Mouse (Mus musculus) right cerebral cortex, adult 2 months (tissue): ENCODE measurements around the gene Cd3d.
A peak's percentile ranks its signal among the peaks of the same experiment; 100 is the strongest.
"Not testable (repeated sequence)": the region's sequence is repeated elsewhere in the genome, so short reads cannot be mapped to it uniquely, and the experiment has no call there.

ENCODE experiments used
- DNase-seq, 2 experiments: peaks; one replicate each; pipeline ENCODE4 v3.0.0; 2021 to 2022; ENCODE audit warnings: low spot score in 2 of 2

The Cd3d gene

DNA sequence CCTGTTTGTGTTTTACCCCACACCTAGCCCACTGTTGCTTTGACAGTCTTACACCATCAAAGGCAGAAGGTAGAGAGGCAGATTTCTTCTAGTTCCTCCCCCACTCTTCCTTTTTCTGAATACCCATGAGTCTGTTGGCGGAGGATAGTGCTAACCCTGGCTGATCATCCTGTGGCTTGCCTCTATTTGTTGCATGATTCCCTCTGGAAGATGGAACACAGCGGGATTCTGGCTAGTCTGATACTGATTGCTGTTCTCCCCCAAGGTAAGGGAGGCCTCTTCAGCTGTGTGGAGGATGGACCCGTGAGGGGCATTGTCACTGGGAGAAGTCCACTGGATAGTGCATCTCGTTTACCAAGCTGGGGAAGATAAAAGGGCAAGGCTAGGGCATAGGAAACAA is at the start of gene Cd3d:
Gene Cd3d (plus strand): TSS at position 111 of the 400 bp plus-strand sequence.
- no peak for DNase-seq

DNA sequence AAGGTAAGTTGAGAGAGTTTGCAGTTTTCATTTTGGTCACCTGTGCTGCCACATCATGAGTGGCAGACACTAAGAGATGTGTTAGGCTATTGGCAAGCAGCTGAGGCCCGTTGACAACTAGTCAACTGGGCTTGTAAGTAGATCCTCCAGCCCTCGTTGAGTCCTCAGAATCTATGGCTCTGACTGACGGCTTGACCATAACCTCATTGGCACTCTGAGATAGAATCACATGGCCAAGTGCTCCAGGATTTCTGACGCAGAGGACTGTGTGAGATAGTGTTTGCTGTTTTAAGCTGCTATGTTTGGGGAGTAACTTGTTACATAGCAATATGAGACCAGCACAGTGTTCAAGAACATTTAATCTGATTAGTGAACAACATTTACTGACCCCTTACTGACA is 39.8 kb upstream of the Cd3d start:
- DNase-seq: no peak

DNA sequence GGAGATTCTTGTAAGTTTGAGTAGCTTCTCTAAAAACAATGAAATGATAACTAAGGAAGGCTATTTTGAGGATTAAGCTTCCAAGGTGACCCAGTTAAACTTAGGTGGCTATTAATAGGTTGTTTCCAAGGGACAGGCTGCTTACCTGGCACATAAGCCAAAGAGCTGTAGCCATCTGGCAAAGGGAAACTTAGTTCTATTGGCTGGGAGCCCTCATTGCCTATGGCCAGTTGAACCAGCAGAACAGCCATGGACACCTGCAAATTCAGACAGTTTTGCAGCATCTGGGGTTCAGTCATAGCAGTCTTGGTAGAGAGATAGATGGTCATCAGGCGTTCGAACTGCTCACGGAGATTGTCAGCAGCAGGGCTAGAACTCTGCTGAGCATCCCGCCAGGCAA is 39.2 kb upstream of the Cd3d start:
- DNase-seq: no peak

DNA sequence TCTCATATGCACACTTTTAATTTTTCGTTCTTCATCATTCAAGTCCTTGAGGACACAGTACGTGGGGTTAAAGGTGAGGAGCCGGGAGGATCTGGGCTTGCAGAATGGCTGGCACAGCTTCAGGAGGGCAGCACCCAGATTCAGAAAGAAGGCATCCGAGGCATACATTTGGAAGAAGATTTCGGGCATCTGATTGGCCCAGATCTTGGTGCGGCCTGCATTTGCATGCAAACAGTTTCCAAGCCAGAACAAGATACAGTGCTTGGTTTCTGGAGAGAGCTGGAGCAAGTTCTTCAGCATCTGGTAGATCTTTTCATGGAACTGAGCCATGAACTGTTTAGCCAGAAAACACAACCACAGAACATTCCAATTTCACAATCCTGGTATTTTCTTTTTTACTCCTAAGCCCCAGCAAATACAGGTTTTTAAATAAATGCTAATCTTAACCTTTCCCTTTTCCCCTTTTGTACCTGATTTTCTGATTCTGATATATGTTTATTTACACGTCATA is 35.3 kb upstream of the Cd3d start:
- DNase-seq: no peak

DNA sequence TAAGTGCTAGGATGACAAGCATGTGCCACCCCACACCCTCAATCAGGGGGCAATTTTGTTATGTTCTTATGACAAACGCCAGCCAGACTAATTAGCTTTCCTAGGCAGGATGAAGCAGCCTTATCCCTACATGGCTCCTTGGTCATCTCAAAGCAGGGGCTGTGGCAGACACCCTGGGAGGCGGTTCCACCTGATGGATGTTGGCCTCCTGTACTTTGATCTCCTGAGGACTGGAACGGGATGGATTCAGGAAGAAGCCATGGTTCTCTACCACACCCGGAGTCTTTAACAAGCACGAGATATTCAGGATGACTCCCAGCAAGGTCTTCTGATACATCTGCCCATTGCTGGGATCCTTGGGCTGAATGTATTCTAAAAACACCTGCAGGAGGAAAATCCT is 33.8 kb upstream of the Cd3d start:
- no peak for DNase-seq

DNA sequence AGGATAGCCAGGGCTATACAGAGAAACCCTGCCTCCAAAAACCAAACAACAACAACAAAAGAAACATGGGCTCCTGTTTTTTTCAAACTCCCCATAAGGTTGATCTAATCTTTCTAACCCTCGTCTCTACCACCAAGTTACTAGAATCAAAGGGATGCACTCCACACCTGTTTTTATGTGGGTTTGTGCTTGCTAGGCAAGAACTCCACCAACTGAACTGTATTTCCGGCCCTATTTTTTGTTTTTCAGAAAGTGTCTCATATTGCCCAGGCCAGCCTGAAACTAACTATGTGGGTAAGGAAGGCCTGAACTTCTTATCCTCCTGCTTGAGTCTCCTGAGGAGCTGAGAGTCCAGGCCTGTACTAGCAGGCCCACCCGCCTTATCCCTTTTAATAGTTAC is 27.2 kb upstream of the Cd3d start:
- no peak for DNase-seq

DNA sequence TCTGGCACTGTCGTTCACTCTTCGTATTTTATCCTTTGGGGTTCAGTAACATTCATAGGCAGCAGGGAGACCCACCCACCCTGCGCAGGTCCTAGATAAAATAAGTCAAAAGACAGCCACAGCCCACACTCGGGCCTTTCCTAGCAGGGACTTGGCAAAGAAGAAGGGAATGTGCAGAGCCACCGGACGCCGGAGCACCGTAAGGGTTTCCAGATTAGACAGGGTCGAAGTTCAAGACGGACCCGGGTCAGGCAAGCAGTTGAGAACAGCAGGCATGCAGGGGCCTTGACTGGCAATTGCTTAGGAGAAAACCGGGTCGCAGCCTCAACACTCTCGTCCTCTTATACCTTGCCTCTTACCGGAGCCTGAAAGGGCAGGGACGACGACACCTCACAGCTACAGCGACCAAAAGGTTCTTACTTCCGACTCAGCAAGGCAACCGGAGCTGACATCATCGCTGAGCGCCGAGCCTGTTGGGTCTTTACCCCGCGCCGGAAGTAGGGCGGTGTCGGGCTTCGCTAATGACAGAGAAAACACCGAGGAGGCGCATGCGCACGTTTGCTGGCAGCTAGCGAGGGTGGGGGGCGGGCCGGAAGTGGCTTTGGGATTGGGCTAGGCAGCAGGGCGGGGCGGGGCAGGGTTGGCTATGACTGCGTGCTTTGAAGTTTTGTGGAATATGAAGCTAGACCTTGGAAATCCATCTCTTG is 16.3 kb upstream of the Cd3d start, which contains the start of gene Ube4a:
Gene Ube4a (minus strand): TSS at position 475 of the 707 bp plus-strand sequence.
- peak; percentile 100 for DNase-seq

DNA sequence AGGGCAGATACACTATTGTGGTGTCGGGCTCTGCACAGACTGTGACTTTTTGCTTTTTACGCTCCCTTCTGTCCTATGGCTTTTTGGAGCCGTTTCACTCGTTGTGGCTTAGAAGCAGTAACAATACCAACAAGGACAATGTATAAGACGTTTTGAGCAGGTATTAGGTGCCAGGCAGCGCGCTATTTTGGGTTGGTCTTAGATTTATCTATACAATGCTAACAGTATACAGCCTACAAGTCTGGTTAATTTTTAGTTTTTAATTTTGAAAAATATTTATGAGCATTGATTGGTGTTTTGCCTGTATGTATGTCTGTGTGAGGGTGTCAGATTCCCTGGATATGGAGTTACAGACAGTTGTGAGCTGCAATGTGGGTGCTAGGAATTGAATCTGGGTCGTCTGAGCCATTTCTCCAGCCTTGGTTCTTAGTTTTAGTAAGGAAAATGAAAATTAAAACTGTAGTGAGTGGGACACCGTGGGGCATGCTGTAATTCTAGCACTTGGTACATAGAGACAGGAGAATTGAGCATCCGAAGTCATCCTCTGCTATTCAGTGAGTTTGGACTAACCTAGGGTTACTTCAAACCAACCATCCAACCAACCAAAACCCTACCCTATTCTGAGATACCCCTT is 15.6 kb upstream of the Cd3d start:
- no peak for DNase-seq

DNA sequence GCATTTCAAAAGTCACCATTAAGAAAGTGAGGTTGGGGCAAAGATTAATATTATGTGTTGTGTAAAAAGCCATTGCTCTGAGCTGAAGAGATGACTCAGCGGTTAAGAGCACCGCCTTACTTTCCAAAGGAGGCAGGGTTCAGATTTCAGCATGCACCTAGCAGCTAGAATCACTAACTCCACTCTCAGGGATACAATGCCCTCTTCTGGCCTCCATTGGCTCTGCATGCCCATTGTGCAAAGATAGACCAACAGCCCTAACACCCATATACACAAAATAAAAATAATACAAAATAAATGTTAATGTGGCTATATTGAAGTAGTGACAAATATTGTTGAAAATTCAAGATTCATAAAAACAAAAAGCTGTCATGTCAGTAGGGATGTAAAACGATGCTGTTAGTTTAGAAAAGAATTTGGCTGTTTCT is 14.8 kb upstream of the Cd3d start:
- peak; percentile 61 to 65 for DNase-seq

DNA sequence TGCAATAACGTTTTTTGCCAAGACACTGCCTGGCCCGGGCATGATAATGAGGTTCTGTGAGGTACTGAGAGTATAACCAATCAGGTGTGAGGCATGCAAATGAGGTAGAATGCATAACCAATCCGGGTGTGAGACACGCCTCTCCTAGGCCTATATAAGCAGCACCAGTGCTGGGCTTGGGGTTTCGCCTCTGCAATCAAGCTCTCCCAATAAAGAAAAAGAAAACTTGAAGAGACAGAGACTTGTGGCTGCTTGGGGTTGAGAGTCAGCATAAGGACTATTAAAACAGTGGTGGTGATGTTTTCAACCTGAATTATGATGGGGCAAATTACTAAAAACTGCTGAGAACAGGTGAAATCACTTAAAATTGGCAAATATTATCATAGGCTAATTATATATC is 13.8 kb upstream of the Cd3d start:
- DNase-seq: not testable (repeated sequence)

DNA sequence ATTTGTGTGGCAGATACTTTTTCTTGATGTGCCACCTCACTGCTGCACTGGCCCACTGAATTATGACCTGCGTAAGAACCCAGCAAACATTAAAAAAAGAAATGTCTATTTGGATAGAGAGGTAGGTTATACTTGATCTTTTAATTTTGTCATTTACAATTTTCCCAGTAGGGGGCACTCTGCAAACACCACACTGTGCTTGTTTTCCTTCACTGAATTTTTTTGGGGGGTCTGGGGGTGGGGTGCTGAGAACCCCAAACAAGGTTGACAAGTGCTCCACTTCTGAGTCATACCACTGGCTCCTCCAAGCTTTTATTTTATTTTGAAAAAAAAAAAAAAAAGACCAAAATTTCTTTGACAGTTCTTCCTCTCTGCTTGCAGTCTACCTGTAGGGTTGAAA is 12.1 kb upstream of the Cd3d start:
- DNase-seq: no peak

DNA sequence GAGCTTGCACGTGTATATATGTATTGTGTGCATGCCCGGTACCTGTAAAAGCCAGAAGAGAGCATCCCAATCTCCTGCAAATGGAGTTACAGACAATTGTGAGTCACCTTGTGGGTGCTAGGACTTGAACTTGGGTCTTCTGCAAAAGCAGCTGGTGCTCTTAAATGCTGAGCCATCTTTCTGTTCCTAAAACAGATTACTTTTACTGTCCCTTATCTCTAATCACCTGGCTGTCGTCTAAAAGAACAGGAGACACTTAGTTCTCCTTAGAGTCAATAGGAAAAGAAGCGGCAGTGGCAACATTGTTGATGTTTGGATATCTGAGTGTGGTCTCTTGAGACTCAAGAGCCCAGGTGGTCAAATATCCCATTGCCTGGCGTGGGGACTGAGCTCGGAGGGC is 3.8 kb upstream of the Cd3d start:
- DNase-seq: no peak

DNA sequence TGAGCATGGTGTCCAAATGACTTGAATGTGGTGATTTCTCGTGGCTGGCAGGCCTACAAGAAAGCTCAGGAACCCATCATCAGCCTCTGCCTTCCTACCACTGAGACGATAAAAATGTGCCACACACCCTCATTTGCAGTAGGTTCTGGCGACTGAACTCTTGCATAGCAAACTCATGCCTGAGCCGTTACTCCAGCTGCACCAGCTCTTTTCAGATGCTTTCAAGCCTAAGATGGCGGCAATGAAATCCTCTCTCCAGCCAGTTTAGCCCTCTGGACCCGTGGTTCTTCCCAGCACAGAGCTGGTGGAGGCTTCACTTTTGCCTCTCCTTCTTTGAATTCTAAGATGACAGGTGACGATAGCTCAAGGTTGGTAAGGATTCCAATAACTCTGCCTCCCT is 1.8 kb upstream of the Cd3d start:
- DNase-seq: no peak

DNA sequence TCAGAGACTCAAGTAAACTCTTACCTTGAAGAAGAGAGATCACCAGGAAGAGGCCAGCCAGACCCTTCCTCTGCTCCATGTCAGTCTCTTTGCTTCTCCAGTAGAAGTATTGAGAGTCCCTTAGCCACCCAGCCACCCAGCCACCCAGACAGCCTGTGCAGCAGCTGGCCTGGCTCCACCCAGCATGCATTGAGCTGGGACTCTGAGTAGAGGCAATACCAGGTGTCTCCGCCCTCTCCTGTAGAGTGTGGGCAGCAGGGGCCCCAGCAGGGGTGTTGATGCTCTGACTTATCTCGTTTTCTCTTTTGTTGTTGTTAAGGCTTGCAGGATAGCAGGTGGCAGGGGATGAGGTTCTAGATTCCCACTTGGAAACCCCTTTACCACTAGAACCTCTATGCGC is 1.3 kb upstream of the Cd3d start, which contains the start of gene Cd3g:
Gene Cd3g (minus strand): TSS at position 190 of the 400 bp plus-strand sequence.
- DNase-seq: no peak

DNA sequence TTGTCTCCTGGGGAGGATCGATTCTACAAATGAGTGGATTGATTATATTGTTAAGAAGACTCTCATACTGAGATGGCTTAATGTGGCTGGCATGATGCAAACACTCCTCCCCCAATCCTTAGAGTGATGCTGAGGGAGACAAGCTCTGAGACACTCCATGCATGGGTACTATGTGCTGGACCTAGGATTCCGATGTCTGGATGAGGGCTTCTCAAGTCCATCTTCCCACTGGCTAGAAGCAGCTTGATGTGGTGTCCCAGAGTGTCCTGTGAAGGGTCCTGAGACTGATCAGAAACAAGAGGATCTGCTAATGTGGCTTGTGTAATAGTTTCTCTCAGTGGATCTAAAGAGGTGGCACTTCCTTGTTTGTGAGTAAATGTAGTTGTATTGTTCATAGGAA is 482 bp upstream of the Cd3d start:
- DNase-seq: no peak

DNA sequence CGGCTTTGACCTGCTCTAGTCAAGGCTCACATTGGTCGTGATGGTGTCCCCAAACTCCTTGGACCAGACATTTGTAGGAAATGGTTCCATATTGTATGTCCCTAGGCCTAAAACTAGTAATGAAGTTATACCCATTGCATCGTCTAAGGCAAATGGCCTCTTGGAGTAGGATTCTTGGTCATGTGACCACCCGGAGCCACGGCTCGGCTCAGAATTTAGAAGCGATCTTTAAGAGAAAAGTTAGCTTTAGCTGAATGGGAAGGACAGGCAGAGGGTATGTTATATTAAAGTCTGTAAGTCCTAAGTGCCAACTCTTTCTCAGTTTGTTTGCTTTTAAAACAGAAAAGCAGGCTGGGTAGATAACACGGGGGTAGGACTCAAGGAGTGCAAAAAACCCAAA is 495 bp downstream of the Cd3d start:
- no peak for DNase-seq

DNA sequence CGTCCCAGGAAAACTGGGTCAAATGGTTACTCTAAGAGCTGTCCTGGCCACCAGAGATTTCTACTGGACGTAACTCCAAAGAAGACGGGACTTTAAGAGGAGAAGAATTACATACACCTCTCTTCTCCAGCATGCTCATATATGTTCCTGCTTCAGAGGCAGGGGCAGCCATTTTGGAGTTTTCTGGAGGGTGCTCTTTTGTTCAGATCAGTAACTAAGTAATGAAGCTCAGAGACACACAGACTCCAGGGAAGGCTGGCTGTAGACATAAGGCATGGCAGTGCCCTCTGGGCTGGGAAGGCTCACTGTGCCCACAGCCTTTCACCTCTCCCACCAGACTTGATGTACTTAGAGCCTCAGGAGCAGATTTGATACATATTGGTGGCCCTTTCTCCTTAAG is 945 bp downstream of the Cd3d start:
- DNase-seq: no peak

DNA sequence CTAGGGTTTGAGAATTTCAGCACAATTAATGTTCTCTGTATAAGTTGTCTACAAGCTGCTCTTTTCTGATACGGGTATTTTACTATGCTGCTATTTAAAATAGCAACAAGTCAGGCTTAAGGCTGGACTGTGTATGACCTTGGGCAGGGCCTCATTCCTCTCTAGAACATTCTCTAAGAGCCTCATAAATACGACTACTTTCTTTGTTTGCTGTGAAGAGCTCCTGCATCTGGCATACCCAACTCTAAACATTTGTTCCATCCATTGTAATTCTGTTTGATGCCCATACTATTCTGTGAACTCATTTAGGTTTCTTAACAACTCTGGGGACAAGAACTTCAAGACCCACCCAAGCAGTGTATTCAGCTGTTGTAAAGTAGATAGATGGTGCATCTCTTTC is 1.4 kb downstream of the Cd3d start:
- DNase-seq: no peak

DNA sequence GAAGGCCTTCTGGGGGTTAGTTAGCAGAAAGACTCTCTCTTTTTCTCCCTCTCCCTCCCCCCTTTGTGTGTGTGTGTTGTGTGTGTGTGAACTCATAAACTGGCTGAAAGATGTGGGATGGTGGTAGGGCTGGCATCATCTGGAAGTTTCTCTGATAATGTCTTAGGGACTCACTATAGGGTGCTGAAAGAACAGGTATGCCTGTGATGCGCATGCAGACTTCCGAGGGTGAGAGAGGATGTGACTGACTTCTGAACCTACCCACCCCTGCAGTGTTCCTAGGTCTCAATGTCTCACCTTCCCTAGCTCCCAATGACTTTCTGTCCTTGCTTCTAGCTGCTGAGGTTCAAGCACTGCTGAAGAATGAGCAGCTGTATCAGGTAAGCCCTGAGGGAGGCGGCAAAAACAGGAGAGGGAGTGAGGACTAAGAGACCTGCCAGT is 4.2 kb downstream of the Cd3d start:
- no peak for DNase-seq

DNA sequence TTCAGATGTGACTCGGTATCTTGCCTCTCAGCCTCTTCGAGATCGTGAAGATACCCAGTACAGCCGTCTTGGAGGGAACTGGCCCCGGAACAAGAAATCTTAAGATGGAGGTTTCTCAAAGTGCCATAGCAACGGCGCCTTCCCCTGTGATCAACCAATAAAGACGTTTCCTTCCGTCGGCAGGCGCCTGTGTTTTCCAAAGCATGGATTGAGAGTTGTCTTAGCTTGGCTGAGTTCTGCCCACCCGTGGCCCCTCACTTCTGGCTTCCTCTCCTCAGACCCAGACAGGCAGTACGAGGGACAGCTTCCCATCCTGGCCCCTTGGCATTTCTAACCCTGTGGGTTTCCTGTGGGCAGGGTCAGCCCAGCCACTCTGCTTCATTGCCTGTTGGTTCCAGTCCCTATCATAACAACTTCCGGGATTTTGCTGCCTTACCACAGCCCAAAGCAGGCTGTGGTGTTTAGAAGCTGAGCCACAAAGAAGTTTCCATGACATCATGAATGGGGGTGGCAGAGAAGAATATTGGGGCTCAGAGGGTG is 4.7 kb downstream of the Cd3d start:
- DNase-seq: no peak

DNA sequence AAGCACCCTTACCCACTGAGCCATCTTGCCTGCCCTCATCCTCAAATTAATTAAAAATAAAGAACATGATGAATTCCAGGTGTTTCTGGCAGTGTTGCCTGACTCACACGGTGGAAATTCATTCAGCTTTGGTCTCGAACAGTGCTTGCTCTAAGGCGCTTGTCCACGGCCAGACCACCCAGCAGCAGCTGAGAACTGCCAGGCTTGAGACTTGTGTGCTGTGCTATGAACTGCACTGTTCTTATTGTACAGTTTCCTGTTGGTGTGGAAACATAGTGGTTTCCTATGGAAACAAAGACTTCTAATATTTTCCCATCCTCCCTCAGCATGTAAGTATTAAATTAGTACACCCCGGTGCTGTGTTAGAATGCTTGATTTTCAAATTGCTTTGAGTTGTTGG is 5.4 kb downstream of the Cd3d start:
- DNase-seq: no peak

DNA sequence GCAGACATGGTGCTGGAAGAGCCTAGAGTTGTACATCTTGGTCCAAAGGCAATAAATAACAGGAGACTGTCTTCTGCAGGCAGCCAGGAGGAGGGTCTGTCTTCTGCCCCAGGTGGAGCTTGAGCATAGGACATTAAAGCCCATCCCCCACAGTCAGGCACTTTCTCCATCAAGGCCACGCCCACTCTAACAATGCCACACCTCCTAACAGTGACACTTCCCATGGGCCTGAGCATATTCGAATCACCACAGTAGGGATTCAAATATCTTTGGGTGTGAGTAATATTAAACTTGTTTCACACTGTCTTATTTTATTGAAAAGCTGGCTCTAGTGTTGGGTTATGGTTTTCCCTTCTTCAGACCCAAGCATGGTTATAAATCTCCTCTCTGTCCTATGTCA is 10.2 kb downstream of the Cd3d start:
- no peak for DNase-seq

DNA sequence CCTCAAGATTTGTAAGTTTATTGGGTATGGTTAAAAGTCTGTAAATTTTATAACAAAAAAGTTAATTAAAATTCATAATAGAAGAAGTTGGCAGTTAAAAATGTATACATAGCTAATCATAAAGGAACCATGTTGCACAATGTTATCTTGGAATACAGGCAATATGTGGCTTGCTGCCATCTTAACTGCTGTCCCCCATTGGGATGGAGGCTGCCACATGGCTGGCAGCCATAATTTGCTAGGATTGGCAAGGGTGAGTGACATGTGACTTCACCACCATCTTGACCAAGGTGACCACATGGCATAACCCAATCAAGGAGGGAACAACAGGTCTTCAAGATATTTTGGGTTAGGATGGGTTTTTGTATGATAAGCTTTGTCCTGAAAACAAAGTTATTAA is 10.7 kb downstream of the Cd3d start:
- no peak for DNase-seq
